Mouse (Mus musculus) hindbrain, embryonic 16.5 days (tissue): Measurements from ENCODE around the gene H2afb2. TPM values are rescaled to one million over a fixed set of nuclear protein-coding genes. Genes with fewer than 3 reads are reported as not detected.

Source experiments
- ATAC-seq: fragments of 200-750 bp; cut with Nextera tagmentation; 2 replicates; pipeline ENCODE4 v1.8.0; 2017; ENCODE audit warnings: moderate TSS enrichment, moderate library complexity
- H3K27ac ChIP-seq: fragments of 300-500 bp; sonication (generic); 2 replicates; pipeline ENCODE4 v1.5.1; 2014; ENCODE audit warnings: low read depth, mild to moderate bottlenecking, control low read depth, low read length, moderate library complexity
- H3K27me3 ChIP-seq: fragments of 300-500 bp; sonication (generic); replicated peaks from 2 replicates; pipeline ENCODE4 v1.6.1; 2014; ENCODE audit warnings: low read length; ENCODE audit not compliant: control insufficient read depth, insufficient read depth
- H3K36me3 ChIP-seq: fragments of 300-500 bp; sonication (generic); 2 replicates; pipeline ENCODE4 v1.6.1; 2014; ENCODE audit warnings: mild to moderate bottlenecking, low read length, moderate library complexity, mixed read lengths; ENCODE audit not compliant: control insufficient read depth, insufficient read depth
- H3K4me1 ChIP-seq: fragments of 300-500 bp; sonication (generic); 2 replicates; pipeline ENCODE4 v1.6.1; 2014; ENCODE audit warnings: low read depth, low read length; ENCODE audit not compliant: control insufficient read depth, insufficient read depth
- H3K4me2 ChIP-seq: fragments of 300-500 bp; sonication (generic); 2 replicates; pipeline ENCODE4 v1.6.1; 2014; ENCODE audit warnings: mild to moderate bottlenecking, low read length, control low read depth, moderate library complexity
- H3K4me3 ChIP-seq: fragments of 300-500 bp; sonication (generic); 2 replicates; pipeline ENCODE4 v1.5.1; 2014; ENCODE audit warnings: mild to moderate bottlenecking, low read length, control low read depth, moderate library complexity
- H3K9ac ChIP-seq: fragments of 300-500 bp; sonication (generic); 2 replicates; pipeline ENCODE4 v1.6.1; 2014; ENCODE audit warnings: low read depth, mild to moderate bottlenecking, control low read depth, low read length, moderate library complexity
- H3K9me3 ChIP-seq: fragments of 300-500 bp; sonication (generic); 2 replicates; pipeline ENCODE4 v1.6.1; 2014; ENCODE audit warnings: mild to moderate bottlenecking, low read length, moderate library complexity; ENCODE audit not compliant: control insufficient read depth
- WGBS: fragments of 180-500 bp; shearing (Covaris S2); extraction: QIAGEN DNeasy Blood & Tissue Kit; methylation state at CpG from one replicate; pipeline ENCODE4 v1.1.7; 2014; 5-methylcytosine and 5-hydroxymethylcytosine counted together
- polyA plus RNA-seq: library from polyadenylated mRNA; unstranded; fragments of >200 nt; fragmentation: Nextera tagmentation; extraction: Ambion mirVana; gene quantifications from 2 replicates; pipeline ENCODE4 v1.2.1, GENCODE M21; 2015

The H2afb2 gene
- polyA plus RNA-seq: not detected in 2 replicates

- WGBS: 94% methylated on average over 5 of the region's 6 CpGs
- Histone ChIP-seq H3K36me3 (no peaks in the 10 kb centered on the region), H3K4me3 (no peak within 1 kb of the TSS), H3K27me3 (no peaks in the 10 kb centered on the region), H3K4me2 (no peak within 1 kb of the TSS), H3K9ac (no peak within 1 kb of the TSS), H3K9me3 (no peaks in the 10 kb centered on the region), H3K4me1 (no peaks in the 10 kb centered on the region), H3K27ac (no peak within 1 kb of the TSS)
- ATAC-seq: no peak
Observed at GRCm38 (mm10) chrX:116680878-116681277, at the start of gene H2afb2. TSS of gene H2afb2 (plus strand) at chrX:116681178.

Other genes with a start within 250 kb of the H2afb2 start
- gene Cpxcr1, start 232.2 kb upstream of the H2afb2 start, polyA plus RNA-seq: not detected in 2 replicates